Mouse (Mus musculus): Measurements from ENCODE around the gene Mark2. TPM values are rescaled to one million over a fixed set of nuclear protein-coding genes. Genes with fewer than 3 reads are reported as not detected.

The Mark2 gene
- polyA plus RNA-seq, 1 experiment from 2014 or later, result 46.8 TPM

DNA sequence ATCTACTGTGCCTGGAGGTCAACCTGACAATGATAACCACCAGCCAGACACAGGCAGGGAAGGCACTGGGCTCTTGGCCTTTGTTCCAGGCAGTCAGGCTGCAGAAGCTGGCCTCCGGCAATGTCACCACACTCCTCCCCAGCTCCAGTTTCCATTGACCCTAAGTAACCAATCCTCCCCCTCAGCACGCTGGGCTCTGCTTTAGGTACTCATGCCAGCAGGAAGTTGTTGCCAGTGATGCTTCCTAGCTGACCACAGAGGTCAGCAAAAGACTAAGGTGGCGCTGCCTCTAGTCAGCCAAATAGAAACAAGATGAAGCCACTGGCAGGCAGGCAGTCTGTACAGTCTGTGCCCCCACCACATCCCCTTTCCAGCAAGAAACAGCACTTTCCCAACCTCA lies 34.7 kb downstream of the Mark2 start:
- Histone ChIP-seq H3K4me3 (ENCODE audit: low read depth, low read length) (no peak overlapping the region), H3K9me3 (ENCODE audit: control insufficient read depth, low read length) (no peaks in the 10 kb centered on the region), H3K4me1 (ENCODE audit: control insufficient read depth, insufficient read depth, low read length) (peaks cover 19% of the 10 kb centered on the region), H3K4me2 (ENCODE audit: low read depth, severe bottlenecking) (no peak overlapping the region), H3K27ac (replicated peaks; ENCODE audit: low read depth, low read length) (no peak overlapping the region), H3K27me3 (ENCODE audit: control insufficient read depth, insufficient read depth, low read length) (no peaks in the 10 kb centered on the region), H3K36me3 (ENCODE audit: control insufficient read depth, insufficient read depth, low read length) (no peaks in the 10 kb centered on the region), H3K9ac (ENCODE audit: low read length) (no peak overlapping the region)
- no peak for ATAC-seq (ENCODE audit: insufficient number of reproducible peaks, low FRiP score, low TSS enrichment, low read depth)
- WGBS, result 73% methylated on average over 3 of the region's 3 CpGs
- DNase-seq (ENCODE audit: low spot score), result no peak

DNA sequence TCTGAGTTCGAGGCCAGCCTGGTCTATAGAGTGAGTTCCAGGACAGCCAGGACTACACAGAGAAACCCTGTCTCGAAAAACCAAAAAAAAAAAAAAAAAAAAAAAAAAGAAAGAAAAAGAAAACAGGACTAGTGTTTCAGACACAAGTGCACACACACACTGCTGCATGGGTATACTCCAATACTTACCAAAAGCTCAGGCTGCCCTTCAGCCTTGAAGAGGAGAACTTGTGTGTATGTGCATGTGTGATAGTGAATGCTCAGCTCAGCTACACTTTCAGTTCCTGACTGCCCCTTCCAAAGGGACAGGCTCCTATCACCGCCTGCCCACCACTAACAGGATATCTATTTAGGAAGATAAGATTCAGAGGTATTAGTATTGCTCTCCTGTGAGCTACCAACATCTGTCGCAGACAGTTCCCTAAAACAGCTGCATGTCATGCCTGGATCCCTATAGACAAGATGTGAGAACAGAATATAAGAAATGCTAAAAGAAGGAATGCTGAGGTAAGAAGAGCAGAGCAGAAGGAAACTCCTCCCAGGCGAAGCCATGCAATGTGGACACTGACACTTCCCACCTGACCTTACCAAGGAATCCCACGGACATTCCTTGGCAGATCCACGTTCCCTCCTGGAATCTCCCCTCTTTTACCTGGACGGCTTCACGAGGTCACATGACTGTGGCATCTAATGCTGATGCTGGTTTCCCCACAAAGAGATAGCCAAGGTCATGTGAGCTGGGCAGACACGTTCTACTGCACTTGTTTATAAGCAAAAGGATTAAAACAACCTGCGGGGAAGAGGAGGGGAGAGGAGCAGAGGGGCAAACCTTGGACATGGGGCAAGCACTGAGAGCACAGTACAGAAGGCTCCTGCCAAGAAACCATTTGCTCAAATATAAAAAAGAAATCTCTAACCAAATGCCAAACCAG lies 36.0 kb downstream of the Mark2 start:
- peaks cover 10% of the 10 kb centered on the region for H3K4me1 ChIP-seq (ENCODE audit: control insufficient read depth, insufficient read depth, low read length)
- no peak overlapping the region for H3K27ac ChIP-seq (replicated peaks; ENCODE audit: low read depth, low read length)
- DNase-seq (ENCODE audit: low spot score) (no peak), ATAC-seq (ENCODE audit: insufficient number of reproducible peaks, low FRiP score, low TSS enrichment, low read depth) (no peak)
- no peaks in the 10 kb centered on the region for H3K36me3 ChIP-seq (ENCODE audit: control insufficient read depth, insufficient read depth, low read length)
- no peaks in the 10 kb centered on the region for H3K27me3 ChIP-seq (ENCODE audit: control insufficient read depth, insufficient read depth, low read length)
- no peak overlapping the region for H3K9ac ChIP-seq (ENCODE audit: low read length)
- H3K4me3 ChIP-seq (ENCODE audit: low read depth, low read length), result no peak overlapping the region
- no peaks in the 10 kb centered on the region for H3K9me3 ChIP-seq (ENCODE audit: control insufficient read depth, low read length)
- H3K4me2 ChIP-seq (ENCODE audit: low read depth, severe bottlenecking), result no peak overlapping the region
- WGBS, result 85% methylated on average over 10 of the region's 11 CpGs

DNA sequence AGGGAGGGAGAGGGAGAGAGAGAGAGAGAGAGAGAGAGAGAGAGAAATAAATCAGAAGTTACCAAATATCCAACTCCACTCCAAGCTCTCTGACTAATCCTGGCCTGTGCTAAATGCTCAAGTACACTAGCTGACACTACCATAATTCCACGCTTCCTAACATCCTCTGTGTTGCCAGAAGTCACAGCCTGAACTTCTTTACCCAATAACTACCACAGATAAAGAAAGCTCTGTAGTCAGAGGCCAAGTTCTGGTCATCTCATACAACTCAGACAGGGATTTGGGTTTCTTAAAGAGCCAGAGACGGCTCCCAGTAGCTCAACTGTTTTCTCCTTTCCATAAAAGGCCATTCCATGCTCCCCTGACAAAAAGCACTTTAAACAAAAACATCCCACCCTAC lies 36.9 kb downstream of the Mark2 start:
- H3K4me1 ChIP-seq (ENCODE audit: control insufficient read depth, insufficient read depth, low read length), result peaks cover 6% of the 10 kb centered on the region; the same call in 1 of the 2 replicates
- no peaks in the 10 kb centered on the region for H3K36me3 ChIP-seq (ENCODE audit: control insufficient read depth, insufficient read depth, low read length)
- no peak overlapping the region for H3K4me3 ChIP-seq (ENCODE audit: low read depth, low read length)
- 82% methylated on average over 2 of the region's 2 CpGs for WGBS
- ATAC-seq (ENCODE audit: insufficient number of reproducible peaks, low FRiP score, low TSS enrichment, low read depth) (no peak), DNase-seq (ENCODE audit: low spot score) (no peak)
- H3K9me3 ChIP-seq (ENCODE audit: control insufficient read depth, low read length), result no peaks in the 10 kb centered on the region
- H3K9ac ChIP-seq (ENCODE audit: low read length), result no peak overlapping the region; the same call in 1 of the 2 replicates
- no peaks in the 10 kb centered on the region for H3K27me3 ChIP-seq (ENCODE audit: control insufficient read depth, insufficient read depth, low read length)
- no peak overlapping the region for H3K4me2 ChIP-seq (ENCODE audit: low read depth, severe bottlenecking)
- no peak overlapping the region for H3K27ac ChIP-seq (replicated peaks; ENCODE audit: low read depth, low read length)

DNA sequence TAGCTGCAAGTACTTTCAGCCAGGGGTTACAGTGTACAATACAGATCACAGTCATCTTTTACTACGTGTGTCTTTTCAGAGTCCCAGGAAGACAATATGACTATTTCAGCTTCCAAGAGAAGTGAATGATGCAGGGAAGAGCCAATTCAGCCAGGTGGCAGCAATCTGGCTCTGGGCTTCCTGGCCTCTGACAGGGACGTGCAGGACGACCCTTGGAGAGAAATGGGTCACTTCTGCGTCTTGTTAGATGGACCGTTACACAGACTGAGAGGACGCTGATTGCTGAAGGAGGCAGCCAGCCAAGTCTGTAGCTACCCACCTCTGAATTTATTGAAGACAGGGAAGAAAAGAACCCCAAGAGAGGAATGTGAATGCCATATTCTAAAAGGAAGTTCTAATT lies 37.9 kb downstream of the Mark2 start:
- H3K4me1 ChIP-seq (ENCODE audit: control insufficient read depth, insufficient read depth, low read length), result peaks cover 5% of the 10 kb centered on the region; the same call in 1 of the 2 replicates
- no peak overlapping the region for H3K27ac ChIP-seq (replicated peaks; ENCODE audit: low read depth, low read length)
- H3K27me3 ChIP-seq (ENCODE audit: control insufficient read depth, insufficient read depth, low read length), result no peaks in the 10 kb centered on the region
- no peak overlapping the region for H3K4me2 ChIP-seq (ENCODE audit: low read depth, severe bottlenecking)
- H3K4me3 ChIP-seq (ENCODE audit: low read depth, low read length), result no peak overlapping the region
- ATAC-seq (ENCODE audit: insufficient number of reproducible peaks, low FRiP score, low TSS enrichment, low read depth) (no peak), DNase-seq (ENCODE audit: low spot score) (no peak)
- H3K9ac ChIP-seq (ENCODE audit: low read length), result no peak overlapping the region
- 82% methylated on average over 6 of the region's 6 CpGs for WGBS
- H3K9me3 ChIP-seq (ENCODE audit: control insufficient read depth, low read length), result no peaks in the 10 kb centered on the region
- no peaks in the 10 kb centered on the region for H3K36me3 ChIP-seq (ENCODE audit: control insufficient read depth, insufficient read depth, low read length)

DNA sequence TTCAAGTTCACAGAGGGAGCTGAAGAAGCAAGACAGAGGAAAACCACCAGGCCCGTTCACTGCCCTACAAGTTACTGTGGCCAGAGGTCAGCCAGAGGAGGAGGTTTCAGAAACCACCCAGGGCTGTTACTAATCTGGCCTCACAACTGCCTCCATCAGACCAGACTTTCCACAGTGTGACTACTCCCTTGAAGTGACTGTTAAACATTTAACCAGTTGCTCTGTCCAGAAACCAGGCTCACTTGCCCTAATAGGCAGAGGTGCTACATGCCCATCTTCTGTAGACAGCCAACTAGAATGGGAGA lies 39.2 kb downstream of the Mark2 start:
- no peak overlapping the region for H3K4me2 ChIP-seq (ENCODE audit: low read depth, severe bottlenecking)
- 0 out of 2 replicates have a peak, but pooled peaks cover under 1% of the 10 kb centered on the region for H3K36me3 ChIP-seq (ENCODE audit: control insufficient read depth, insufficient read depth, low read length)
- no peaks in the 10 kb centered on the region for H3K9me3 ChIP-seq (ENCODE audit: control insufficient read depth, low read length)
- H3K27me3 ChIP-seq (ENCODE audit: control insufficient read depth, insufficient read depth, low read length), result no peaks in the 10 kb centered on the region
- ATAC-seq (ENCODE audit: insufficient number of reproducible peaks, low FRiP score, low TSS enrichment, low read depth) (no peak), DNase-seq (ENCODE audit: low spot score) (no peak)
- H3K4me1 ChIP-seq (ENCODE audit: control insufficient read depth, insufficient read depth, low read length), result no peaks in the 10 kb centered on the region
- H3K27ac ChIP-seq (replicated peaks; ENCODE audit: low read depth, low read length), result no peak overlapping the region
- 61% methylated on average over 1 of the region's 1 CpGs for WGBS
- H3K9ac ChIP-seq (ENCODE audit: low read length), result no peak overlapping the region
- H3K4me3 ChIP-seq (ENCODE audit: low read depth, low read length), result no peak overlapping the region

DNA sequence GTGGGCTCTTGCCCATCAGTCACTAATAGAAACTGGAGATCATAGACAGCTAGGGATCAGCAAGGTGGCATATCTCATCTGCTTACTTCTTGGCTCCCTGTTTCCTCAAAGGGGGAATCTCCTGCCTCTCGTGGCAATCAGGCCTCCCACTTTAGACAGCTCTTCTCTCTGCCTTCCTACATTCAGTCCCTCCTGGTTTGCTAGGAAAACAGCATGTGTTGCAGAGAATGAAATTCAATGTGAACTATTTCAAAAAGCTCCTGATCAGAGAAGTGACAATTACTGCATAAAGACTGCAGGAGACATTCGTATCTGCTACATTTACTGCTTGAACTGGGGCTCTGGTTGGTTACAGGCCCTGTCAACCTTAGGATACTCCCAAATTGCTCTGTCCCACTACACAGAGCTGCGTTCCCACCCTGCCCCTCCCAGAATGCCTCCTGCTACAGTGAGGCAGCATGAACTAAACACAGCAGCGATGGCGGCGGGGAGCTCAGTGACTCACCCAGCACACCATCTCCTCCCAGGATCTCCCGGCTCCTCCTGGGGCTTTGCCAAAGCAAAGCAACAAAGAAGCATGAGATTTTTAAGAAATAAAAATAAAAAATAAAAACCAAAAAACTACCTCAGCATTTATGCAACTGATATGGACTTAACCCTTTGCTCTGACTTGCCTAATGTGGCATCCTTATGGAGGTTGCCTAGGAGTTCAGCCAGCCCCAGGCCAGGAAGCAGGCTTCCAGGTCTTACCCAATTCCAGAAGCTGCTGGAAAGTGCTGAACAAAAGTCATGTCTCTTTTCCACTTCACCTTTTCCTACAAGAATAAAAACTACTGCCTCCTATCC lies 39.8 kb downstream of the Mark2 start:
- Histone ChIP-seq H3K9ac (ENCODE audit: low read length) (no peak overlapping the region), H3K4me1 (ENCODE audit: control insufficient read depth, insufficient read depth, low read length) (no peaks in the 10 kb centered on the region), H3K4me2 (ENCODE audit: low read depth, severe bottlenecking) (no peak overlapping the region), H3K36me3 (ENCODE audit: control insufficient read depth, insufficient read depth, low read length) (0 out of 2 replicates have a peak, but pooled peaks cover 2% of the 10 kb centered on the region), H3K27ac (replicated peaks; ENCODE audit: low read depth, low read length) (no peak overlapping the region), H3K9me3 (ENCODE audit: control insufficient read depth, low read length) (no peaks in the 10 kb centered on the region), H3K4me3 (ENCODE audit: low read depth, low read length) (no peak overlapping the region), H3K27me3 (ENCODE audit: control insufficient read depth, insufficient read depth, low read length) (no peaks in the 10 kb centered on the region)
- no peak for DNase-seq (ENCODE audit: low spot score)
- WGBS, result 90% methylated on average over 7 of the region's 7 CpGs
- no peak for ATAC-seq (ENCODE audit: insufficient number of reproducible peaks, low FRiP score, low TSS enrichment, low read depth)

DNA sequence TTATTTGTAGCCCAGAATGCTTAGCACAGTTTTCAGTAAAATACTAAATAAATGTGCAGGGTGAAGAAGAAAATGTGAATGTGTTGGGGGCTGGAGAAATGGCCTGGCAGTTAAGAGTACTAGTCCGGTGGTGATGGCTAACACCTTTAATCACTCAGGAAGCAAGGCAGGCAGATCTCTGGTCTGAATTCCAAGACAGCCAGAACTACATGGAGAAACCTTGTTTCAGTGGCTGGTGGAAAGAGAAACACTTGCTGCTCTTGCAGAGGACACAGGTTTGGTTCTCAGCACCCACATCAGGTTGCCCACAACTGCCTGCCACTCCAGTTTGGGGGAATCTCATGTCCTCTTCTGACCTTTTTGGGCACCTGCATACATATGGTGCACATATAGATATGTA lies 41.6 kb downstream of the Mark2 start:
- no peak overlapping the region for H3K4me3 ChIP-seq (ENCODE audit: low read depth, low read length)
- no peaks in the 10 kb centered on the region for H3K27me3 ChIP-seq (ENCODE audit: control insufficient read depth, insufficient read depth, low read length)
- no peaks in the 10 kb centered on the region for H3K9me3 ChIP-seq (ENCODE audit: control insufficient read depth, low read length)
- WGBS, result 93% methylated on average over 1 of the region's 1 CpGs
- 0 out of 2 replicates have a peak, but pooled peaks cover 2% of the 10 kb centered on the region for H3K36me3 ChIP-seq (ENCODE audit: control insufficient read depth, insufficient read depth, low read length)
- no peak overlapping the region for H3K9ac ChIP-seq (ENCODE audit: low read length)
- DNase-seq (ENCODE audit: low spot score), result no peak
- no peak overlapping the region for H3K27ac ChIP-seq (replicated peaks; ENCODE audit: low read depth, low read length)
- peaks cover 3% of the 10 kb centered on the region; the same call in 1 of the 2 replicates for H3K4me1 ChIP-seq (ENCODE audit: control insufficient read depth, insufficient read depth, low read length)
- H3K4me2 ChIP-seq (ENCODE audit: low read depth, severe bottlenecking), result no peak overlapping the region
- ATAC-seq (ENCODE audit: insufficient number of reproducible peaks, low FRiP score, low TSS enrichment, low read depth), result no peak

DNA sequence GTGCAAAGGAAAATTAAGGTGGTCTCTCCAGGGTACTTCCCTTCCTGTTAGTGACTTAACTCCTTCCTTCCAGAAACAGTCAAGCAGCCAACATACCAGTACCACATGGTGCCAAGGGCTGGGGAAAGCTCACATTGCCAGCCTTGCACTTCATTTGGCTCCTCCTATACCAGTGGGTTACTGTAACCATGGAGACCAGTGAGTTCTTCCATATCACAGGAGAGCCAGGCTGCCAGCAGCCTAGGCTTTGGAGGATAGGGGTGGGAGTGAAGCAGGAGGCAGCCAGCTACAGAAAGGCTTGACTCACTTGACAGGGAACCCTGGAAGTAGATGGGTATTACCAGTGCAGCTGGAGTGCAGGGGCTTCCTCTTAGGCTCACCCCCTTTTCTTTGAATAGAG lies 42.6 kb downstream of the Mark2 start:
- Histone ChIP-seq H3K9me3 (ENCODE audit: control insufficient read depth, low read length) (no peaks in the 10 kb centered on the region), H3K36me3 (ENCODE audit: control insufficient read depth, insufficient read depth, low read length) (0 out of 2 replicates have a peak, but pooled peaks cover 2% of the 10 kb centered on the region), H3K4me1 (ENCODE audit: control insufficient read depth, insufficient read depth, low read length) (peaks cover 10% of the 10 kb centered on the region; the same call in 1 of the 2 replicates), H3K27ac (replicated peaks; ENCODE audit: low read depth, low read length) (no peak overlapping the region), H3K4me3 (ENCODE audit: low read depth, low read length) (no peak overlapping the region), H3K4me2 (ENCODE audit: low read depth, severe bottlenecking) (no peak overlapping the region), H3K9ac (ENCODE audit: low read length) (no peak overlapping the region), H3K27me3 (ENCODE audit: control insufficient read depth, insufficient read depth, low read length) (no peaks in the 10 kb centered on the region)
- DNase-seq (ENCODE audit: low spot score) (no peak), ATAC-seq (ENCODE audit: insufficient number of reproducible peaks, low FRiP score, low TSS enrichment, low read depth) (no peak)
